ENCODE assay signal across 19 mouse cellular contexts in genomic region chr6:52401404-52401803, GRCm38 (mm10).
"Had no signal": no experiment of that assay in that cellular context is flagged by ENCODE, and none has a peak within 500 bp of the region (broad histone marks: within the 10 kb centered on the region; RNA-seq: fewer than 3 reads in every experiment).

No protein-coding gene starts in this region.

- DNase-seq: lung, adult 18-20 months; lung, embryonic 14.5 days; lung, postnatal 10 days; lung, postnatal 4 days; midbrain, embryonic 14.5 days; retina, postnatal 1 day; right cerebral cortex, adult 18-20 months; right cerebral cortex, postnatal 25 days; right cerebral cortex, postnatal 4 days; spleen, adult 18-20 months; thymus, adult 18-20 months; thymus, postnatal 14 days; thymus, postnatal 36 days had no signal

- ATAC-seq: midbrain, embryonic 16.5 days had no signal

- H3K27ac ChIP-seq: neural tube, embryonic 13.5 days; neural tube, embryonic 15.5 days had no signal

- H3K27me3 ChIP-seq: neural tube, embryonic 13.5 days; neural tube, embryonic 15.5 days had no signal

- H3K4me1 ChIP-seq: megakaryocyte, embryonic 14.5 days; neural tube, embryonic 13.5 days; neural tube, embryonic 15.5 days had no signal

- H3K4me3 ChIP-seq: megakaryocyte, embryonic 14.5 days; myocyte; neural tube, embryonic 13.5 days; neural tube, embryonic 15.5 days had no signal

- H3K4me2 ChIP-seq: lung, embryonic 14.5 days; midbrain, embryonic 11.5 days; neural tube, embryonic 13.5 days; neural tube, embryonic 15.5 days had no signal

- H3K9ac ChIP-seq: lung, embryonic 14.5 days; neural tube, embryonic 13.5 days; neural tube, embryonic 15.5 days had no signal

- H3K36me3 ChIP-seq: neural tube, embryonic 13.5 days; neural tube, embryonic 15.5 days had no signal

- H3K9me3 ChIP-seq: neural tube, embryonic 13.5 days; neural tube, embryonic 15.5 days had no signal
